Mouse (Mus musculus) T-helper 1 cell (primary cell): ENCODE measurements around the gene Mkks.
"Not testable (repeated sequence)": the region's sequence is repeated elsewhere in the genome, so short reads cannot be mapped to it uniquely, and the experiment has no call there.

ENCODE experiments used
- in situ Hi-C: fragments of 300-600 bp; cut with MboI, MseI; formaldehyde crosslinking; loops from one replicate; pipeline ENCODE4 v1.15.1; 2025; ENCODE audit warnings: high pct_unique_total_duplicates

The Mkks gene

DNA sequence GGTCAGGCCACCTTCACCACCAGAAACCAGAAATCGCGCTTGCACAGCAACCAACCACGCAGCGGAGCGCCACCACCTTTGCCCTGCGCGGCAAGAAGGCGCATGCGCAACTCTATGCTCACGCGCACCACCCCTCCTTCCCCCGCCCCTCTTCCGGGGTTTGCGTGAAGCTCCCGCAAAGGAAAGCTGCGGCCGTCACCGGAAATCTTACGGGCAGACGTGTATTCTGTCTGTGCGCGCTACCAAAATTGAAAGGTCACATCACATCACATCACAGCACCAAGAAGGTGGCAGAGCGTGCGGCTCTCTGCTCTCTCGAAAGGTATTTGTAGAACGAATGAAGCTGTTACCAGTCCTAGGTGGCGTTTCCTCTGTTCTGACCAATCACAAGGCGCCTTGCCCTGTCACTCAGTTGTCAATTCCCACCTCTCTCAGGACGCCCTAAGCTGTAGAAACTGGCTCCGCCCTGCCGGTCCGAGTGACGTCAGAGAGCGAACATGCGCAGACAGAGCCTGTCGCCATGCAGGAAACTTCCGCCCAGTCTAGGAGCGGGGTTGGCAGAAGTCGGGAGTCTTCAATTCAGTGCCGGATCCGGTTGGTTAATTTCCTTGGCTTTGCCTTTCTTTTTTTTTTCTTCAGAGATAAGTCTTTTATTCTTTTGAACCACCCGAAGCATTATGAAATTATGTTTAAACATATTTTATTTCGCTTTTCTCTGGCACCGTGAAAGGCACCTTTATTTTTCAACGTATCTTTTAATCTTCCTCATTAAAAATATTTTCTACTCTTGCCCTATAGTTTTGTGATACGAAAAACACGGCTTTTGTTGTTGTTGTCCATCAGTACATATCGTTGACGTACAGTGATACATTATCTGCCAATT, at the start of gene Mkks, which contains the start of the genes Slx4ip and AL731706.1:
Gene Mkks (minus strand): TSS at position 322 of the 883 bp plus-strand sequence.
Gene Slx4ip (plus strand): TSS at position 151 of the 883 bp plus-strand sequence.
Gene AL731706.1 (minus strand): TSS at position 322 of the 883 bp plus-strand sequence.
- in situ Hi-C loops: no loop called here

DNA sequence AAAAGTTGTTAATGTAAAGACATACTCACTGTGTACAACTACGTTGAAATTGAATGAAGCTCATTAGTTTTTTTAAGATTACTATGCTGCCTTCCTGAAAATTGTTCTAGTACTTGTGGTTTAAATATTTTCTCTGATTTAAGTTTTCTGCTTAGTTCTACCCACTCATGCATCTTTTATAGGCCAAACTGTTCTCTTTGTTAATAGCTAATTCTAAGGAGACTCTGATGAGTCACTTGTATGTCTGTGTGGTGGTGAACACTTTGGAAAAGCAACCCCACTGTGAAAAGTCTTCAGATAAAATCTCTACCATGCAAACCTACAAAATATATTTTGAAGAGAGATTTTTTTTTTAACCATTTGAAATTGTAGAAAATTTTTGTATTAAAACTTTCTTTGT, 47.1 kb upstream of the Mkks start:
- in situ Hi-C loops: no loop called here

DNA sequence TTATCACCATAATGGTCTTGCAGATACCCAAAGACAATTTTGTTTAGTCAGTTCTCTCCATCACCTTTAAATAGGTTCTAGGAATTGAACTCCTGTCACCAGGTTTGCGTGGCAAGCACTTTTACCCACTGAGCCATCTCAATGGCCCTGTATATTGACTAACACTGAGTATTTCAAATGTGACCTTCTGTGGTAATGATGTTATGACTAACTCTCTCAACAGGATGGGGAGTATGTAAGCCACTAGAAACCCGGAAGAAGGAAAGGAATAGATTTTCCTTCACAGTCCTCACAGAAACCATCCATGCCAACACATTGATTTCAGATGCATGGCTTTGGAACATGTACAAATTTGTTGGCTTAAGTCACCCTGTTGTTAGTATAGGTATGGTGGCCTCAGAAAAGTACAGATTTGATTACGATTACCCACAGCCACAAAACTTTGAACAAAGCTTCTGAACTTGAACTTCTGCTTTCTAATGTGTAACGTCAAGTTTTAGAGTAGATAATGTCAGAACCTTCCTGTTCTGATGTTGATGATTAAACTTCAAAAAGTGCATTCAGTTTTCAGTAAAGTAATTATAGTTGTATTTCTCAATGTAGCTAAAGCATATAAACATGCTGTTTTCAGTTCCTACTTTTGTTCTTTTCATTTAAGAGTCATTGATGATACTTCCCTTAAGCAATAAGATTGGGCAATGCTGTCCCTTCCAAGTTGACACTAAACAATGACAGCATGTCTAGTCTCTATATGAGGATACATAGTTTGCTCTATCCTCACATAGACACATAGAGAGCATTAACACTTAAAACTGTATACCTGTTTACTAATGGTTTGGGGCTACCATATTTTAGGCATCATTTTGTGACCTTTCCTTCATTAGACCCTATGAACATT, 45.5 kb upstream of the Mkks start:
- in situ Hi-C loops: no loop called here

DNA sequence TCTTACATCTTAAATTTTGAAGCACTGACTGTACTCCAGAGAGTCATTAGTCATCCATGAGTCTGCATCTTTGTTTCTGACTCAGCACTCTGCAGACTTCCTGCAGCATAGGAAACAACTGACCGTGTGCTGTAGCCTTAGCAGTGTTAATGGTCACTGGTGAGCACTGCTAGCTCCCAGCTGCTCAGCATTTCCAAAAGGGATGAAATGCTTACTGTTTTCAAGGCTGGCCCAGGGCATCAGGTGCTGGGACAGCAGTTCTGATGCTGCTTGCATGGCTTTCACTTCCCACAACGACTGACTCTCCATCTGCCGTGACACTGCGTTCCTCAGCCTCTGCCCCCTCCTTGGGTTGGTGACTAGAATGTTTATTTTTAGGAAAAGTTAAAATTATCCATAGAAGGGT, 29.8 kb upstream of the Mkks start:
- in situ Hi-C loops: no loop called here

DNA sequence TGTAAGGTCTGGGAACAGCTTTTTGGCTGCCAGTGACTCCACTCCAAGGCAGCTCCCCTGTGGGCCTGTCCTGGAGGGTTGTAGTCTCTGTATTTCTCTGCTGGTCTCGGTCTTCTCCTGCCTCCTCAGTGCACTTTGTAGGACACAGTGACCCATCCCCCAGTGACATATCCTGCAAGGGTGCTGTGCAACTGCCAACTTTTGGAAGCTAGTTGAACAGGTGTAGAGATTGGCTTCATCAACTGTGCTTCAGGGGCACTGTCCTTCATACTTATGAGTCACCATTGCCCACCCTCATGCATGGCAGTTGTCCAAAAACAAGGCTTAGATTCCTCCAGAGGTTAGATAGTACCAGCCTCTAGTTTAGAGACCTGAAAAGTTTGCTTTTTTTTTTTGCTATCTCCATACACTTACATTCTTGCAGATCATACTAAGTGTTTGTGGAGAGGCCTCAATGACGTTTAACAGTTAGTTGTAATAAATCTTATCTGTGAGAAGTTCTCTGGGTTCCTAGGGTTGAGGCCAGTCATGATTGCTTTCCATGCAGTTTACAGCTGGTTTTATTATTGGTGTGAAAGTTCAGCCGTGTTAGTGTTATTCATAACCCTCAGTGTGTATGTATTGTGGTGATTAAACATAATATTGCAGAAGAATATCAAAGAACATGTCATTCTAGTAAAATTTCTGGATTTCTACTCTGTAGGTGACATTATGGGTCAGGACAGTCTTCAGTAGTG, 29.2 kb upstream of the Mkks start:
- in situ Hi-C loops: no loop called here

DNA sequence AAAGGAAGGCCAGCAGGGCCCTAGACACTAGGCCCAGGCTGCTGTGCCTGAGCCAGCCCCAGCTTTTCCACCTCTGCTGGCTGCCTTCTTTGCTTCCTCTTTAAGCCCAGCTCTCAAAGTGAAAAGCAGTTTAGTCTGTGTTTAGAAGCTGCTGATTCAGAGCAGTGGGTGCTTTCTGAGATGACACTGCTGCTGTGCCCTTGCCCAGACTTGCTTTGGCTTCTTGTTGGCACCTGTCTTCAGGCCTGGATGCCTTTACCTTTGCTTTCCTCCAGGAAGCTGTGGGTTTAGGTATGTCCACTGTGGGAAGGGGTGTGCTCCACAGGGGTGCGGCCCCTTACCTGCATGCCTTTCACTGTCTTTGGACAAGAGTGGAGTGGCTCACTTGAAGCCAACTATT, 28.2 kb upstream of the Mkks start:
- in situ Hi-C loops: no loop called here

DNA sequence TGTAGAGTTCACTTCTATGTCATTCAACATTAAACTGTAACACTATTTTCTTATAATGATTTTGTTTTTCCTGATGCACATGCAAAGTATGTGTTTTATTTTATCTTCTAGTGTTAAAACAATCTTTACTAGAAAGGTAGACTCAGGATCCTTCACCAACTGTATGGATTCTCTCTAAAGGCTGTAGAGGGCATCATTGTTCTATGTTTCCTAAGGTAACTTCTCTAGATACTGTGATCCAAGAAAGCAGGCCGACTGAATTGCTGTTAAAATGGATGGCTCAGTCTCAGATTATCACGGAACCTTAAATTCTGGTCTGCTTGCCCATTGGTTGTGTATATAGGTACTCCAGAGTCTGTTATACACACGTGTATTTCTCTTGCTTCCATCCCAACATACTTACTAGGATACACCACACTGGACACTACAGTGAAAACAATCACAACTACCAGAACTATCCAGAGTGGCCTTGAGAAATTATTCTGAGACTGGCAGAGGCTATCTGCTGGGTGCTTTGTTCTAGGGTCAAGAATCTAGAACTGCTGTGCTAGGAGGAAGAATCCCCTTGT, 23.2 kb upstream of the Mkks start:
- in situ Hi-C loops: no loop called here

DNA sequence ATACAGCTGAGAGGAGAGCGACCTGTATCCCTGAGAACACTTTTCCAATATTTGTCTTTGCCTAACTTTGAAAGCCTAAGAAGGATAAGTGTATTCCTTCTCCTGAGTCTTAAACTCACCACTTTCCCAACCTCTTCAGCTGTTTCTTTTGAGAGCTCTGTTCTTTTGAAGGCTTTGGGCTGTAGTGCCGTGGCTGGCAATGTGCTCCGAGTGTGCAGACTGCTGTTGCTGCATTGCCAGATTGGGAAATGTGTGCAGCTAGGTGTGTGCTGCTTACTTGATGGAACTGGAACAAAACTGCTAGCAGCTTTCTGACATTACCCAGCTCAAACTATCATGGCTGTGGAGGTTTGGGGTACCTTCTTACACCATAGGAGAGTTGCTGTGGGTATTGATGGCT, 21.8 kb upstream of the Mkks start:
- in situ Hi-C loops: no loop called here

DNA sequence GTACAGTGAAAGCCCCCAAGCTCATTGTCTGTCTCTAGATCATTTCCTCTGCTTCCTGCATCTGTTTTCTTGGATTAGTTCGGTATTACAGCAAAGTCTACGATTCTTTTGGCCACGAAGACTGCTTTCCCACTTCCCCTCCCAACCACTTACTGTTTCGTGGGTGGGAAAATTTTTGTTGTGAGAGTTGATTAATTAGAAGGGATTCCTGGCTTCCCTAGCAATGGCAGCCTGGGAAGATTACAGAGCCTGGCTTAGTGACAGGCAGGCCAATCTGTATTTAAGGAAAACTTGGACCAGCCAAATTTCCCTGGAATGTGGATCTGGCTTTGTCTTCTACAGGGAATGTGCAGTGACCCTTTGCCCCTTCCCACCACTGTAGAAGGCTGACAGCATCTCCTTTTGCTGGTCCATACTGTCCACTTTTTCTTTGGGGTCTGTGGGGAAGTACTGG, 20.8 kb upstream of the Mkks start:
- in situ Hi-C loops: no loop called here

DNA sequence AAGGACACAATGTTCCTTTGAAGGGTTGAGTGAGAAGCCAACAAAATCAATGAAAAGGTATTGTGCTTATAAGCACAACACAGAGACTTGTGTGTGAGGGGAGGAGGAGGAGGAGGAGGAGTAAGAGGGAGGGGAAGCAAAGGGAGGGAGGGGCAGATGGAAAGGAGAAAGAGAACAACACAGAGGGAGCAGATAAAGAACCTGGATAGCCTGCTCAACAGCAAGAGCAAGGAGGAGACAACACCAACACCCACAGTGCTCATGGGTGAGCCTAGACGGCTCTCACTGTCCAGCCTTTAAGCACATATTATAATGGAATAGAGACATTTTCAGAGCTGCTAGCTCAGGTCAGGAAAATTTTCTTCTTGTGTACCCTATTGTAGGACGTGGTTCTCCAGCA, 18.1 kb upstream of the Mkks start:
- in situ Hi-C loops: no loop called here

DNA sequence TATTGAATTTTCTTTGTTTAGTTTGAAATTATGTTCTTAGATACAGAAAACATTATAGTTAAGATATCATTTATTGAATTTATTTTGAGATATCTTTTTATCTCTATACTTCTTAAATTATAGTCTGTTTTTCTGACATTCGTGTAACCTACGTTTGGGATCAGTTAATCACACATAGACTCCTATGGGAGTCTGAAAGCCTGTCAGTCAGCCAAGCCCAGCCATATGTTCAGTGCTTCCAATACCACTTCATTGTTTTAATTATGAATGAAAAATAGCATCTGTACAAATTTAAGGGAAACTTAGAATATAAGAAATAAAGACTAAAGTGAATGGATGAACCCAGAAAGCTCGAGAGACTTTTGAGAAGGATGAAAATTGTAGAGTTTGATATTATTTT, 17.4 kb upstream of the Mkks start:
- in situ Hi-C loops: no loop called here

DNA sequence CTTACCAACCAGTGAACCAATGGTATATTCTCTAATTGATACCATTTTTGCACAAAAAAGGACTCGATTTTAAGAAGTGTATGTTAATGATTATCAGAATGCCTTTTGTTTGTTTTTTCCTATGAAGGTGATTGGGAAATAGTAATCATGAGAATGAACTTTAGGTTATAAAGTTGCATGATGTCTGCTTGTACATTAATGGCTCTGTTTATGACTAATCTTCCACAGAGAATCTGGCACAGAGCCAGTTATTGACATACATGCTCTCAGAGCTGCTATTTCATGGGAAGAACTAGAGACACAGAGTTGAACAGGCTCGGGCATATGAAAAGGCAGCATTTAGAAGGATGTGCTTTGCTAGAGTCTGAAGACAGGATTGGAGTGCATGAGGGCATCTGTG, 4.9 kb upstream of the Mkks start:
- in situ Hi-C loops: no loop called here

DNA sequence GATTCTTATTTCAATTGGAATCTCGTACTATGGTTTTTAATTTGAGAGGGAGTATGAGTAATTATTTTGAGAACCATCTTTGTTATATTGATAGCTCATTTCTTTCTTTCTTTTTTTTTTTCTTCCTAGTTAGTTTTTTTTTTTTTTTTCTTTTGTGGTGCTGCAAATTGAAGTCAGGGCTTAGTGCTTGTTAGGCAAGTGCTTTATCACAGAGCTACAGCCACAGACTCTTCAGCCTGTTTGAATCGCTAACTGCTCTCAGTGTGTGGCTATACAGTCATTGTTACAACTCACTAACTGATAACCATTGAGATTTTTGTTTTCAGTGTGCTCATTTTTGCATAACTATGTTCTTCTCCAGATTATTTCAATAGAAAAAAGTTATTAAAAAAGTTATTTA, 3.3 kb upstream of the Mkks start:
- in situ Hi-C loops: no loop called here

DNA sequence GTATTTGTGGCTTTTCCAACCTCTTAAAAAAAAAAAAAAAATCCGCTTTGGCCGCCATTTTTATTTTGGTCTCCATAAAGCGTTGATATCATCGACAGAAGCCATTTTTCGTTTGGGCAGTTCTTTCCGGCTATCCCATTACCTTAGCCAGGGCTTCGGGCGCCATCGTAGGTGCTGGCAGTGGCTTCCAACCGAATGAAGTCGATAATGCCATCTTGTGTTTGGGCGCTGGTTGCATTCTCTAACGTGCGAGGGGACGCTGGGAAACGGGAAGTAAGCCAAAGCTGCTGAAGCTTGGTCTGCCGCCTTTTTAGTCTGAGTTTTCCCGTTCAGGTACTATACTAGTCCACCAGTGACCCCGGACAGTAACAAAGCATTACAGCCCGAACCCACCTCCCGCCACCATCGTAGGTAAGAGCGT, 772 bp upstream of the Mkks start:
- in situ Hi-C loops: no loop called here

DNA sequence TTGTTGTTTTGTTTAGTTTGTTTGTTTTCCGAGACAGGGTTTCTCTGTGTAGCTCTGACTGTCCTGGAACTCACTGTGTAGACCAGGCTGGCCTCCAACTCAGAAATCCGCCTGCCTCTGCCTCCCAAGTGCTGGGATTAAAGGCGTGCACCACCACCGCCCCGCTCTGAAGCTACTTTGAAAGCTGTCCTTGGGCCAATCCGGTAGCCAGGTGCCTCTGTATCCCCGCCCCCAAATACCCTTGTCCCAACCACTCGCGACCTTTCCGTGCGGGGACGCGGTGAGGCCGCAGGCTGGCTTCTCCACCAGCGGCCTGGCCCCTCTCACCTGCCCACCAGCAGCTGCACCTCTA, 497 bp downstream of the Mkks start:
- in situ Hi-C loops: not testable (repeated sequence)

DNA sequence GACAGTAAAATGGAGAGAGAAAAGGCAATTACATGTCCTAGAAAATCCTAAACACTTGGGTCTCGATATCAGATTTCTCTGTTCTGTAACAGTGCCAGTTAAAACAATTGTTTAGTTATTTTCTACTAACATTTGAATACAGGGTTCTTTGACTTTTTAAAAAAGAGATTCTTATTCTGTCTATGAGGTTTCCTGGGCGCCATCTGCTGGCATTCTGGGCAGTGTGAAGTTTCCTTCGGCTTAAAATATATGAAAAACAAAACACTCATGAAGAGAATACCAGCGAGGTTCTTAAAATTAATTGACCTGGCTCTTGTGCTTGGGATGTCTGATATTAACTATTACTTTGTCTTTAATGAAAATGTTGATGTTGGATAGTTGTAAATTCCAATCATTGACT, 4.3 kb downstream of the Mkks start:
- in situ Hi-C loops: no loop called here

DNA sequence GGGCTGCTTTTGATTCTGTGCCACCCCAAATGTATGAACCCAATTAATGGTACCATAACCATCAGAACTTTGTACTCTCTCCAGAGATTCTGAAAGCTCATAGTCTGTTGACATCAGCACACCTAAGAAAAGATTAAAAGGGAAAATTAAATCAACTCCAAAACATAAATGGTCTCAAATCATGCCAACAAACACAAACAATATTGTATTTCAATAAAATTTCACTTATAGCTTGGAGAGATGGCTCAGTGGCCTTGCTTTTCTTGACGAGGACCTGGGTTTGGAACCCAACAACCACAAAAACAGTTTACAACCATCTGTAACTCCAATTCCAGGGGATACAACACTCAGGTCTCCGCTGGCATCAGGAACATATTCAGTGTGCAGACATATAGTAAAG, 5.6 kb downstream of the Mkks start, which contains the start of gene AL731706.2:
Gene AL731706.2 (minus strand): TSS at position 101 of the 400 bp plus-strand sequence.
- in situ Hi-C loops: no loop called here

DNA sequence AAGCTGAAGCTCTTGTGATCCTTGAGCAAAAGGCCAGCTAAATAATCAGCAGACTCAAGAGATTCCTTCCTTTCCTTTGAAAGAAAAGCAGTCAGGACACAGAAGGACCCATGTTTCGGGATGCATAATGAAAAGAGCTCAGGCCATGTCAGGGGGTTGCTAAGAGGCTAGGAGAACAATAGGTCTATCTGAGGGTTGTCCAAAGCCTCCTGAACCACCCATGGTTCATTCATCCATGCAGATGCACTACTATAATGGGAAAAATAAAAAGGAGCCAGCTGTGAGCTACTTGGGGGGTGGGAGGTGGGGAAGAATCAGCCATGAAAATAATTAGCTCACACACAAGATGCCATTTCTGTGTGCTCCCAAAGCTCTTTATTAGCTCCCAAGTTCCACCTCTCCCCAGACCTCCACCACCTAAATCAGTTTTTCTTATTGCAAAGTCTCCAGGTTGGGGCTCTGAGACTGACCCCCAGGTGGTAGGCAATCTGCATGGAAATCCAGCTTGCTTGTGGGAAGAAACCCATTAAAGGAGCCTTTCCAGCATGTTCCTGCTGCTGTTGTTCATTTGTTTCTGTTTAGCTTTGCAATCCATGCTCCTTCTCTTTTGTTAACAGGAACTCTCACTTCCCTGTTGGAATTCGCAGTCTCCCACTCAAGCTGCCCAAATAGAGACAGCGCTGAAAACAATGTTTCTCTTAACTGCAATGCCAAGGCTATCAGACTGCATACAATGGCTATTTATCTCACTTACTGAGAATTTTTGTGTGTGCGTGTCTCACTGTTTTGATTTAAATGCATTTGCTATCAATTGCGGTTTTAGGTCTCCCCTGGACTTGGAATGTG, 36.4 kb downstream of the Mkks start:
- in situ Hi-C loops: no loop called here

DNA sequence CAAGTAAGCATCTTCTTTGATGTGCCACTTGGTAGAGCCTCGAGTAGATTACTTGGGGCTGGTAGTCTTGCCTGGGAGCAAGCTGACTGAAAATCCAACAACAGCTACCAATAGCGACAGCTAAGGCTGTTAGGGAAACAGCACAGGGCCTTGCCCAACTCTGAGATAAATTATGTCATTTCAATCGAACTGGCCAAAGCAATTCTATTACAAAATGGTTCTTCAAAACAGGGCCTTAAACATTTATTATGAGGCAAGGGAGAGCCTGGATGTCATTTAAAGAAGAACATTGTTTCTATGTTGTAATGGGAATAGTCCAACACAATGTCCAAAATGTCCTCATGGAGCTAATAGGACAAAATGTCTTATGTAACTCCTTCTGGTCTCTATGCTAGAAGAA, 40.8 kb downstream of the Mkks start:
- in situ Hi-C loops: no loop called here

DNA sequence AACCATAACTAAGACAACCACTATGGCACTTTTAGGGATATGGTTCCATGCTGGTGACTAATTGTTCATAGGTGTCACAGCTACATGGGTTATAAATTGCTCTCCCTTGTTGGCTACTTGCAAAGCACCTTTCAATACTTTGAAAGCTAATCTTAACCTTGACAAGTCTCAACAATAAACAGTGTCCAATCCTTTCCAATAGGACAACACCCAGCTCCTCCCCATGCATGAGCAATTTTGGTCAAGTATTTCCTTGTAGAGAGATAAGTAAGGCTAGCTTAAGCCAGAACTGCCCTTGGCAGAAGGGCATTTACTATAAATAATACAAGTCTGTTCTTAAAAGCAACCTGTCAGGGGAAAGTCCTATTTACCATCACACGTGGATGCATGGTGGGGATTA, 53.2 kb downstream of the Mkks start:
- in situ Hi-C loops: no loop called here
